Mouse (Mus musculus) right cerebral cortex, adult 18-20 months (tissue): ENCODE measurements around the gene Cables2.
"Not testable (repeated sequence)": the region's sequence is repeated elsewhere in the genome, so short reads cannot be mapped to it uniquely, and the experiment has no call there.

Experiments
- DNase-seq: peaks from one replicate; pipeline ENCODE4 v3.0.0; 2022; ENCODE audit warnings: mixed read lengths

The Cables2 gene

GRCm38 (mm10) chr2:180276851-180277259 is 3.6 kb upstream of the Cables2 start:
- no peak for DNase-seq

GRCm38 (mm10) chr2:180276385-180276784 is 3.1 kb upstream of the Cables2 start:
- DNase-seq, result no peak

- DNase-seq, result peak; percentile 66
Measured at GRCm38 (mm10) chr2:180275836-180276235, 2.5 kb upstream of the Cables2 start.

GRCm38 (mm10) chr2:180274523-180274922 is 1.2 kb upstream of the Cables2 start:
- DNase-seq, result no peak

GRCm38 (mm10) chr2:180272884-180273321 is 393 bp downstream of the Cables2 start:
- DNase-seq, result no peak

- no peak for DNase-seq
Measured at GRCm38 (mm10) chr2:180271804-180272395, 1.4 kb downstream of the Cables2 start.

- DNase-seq, result no peak
Measured at GRCm38 (mm10) chr2:180270537-180271255, 2.6 kb downstream of the Cables2 start.

GRCm38 (mm10) chr2:180269329-180269728 is 4.0 kb downstream of the Cables2 start:
- no peak for DNase-seq

GRCm38 (mm10) chr2:180267955-180268354 is 5.3 kb downstream of the Cables2 start:
- no peak for DNase-seq

GRCm38 (mm10) chr2:180262891-180263290 is 10.4 kb downstream of the Cables2 start:
- DNase-seq, result no peak

- no peak for DNase-seq
Measured at GRCm38 (mm10) chr2:180262441-180262840, 10.9 kb downstream of the Cables2 start.

- DNase-seq, result no peak
Measured at GRCm38 (mm10) chr2:180261901-180262300, 11.4 kb downstream of the Cables2 start.

- no peak for DNase-seq
Measured at GRCm38 (mm10) chr2:180260610-180261480, 12.5 kb downstream of the Cables2 start.

GRCm38 (mm10) chr2:180259826-180260609 is 13.3 kb downstream of the Cables2 start:
- DNase-seq, result not testable (repeated sequence)

- not testable (repeated sequence) for DNase-seq
Measured at GRCm38 (mm10) chr2:180258951-180259484, 14.3 kb downstream of the Cables2 start.

- DNase-seq, result no peak
Measured at GRCm38 (mm10) chr2:180257963-180258865, 15.1 kb downstream of the Cables2 start.

GRCm38 (mm10) chr2:180257001-180257521 is 16.2 kb downstream of the Cables2 start, which contains the start of gene Rps21:
Rps21 (plus strand) TSS chr2:180257377.
- peak; percentile 99 for DNase-seq

- no peak for DNase-seq
Measured at GRCm38 (mm10) chr2:180256296-180257000, 16.8 kb downstream of the Cables2 start.

- DNase-seq, result no peak
Measured at GRCm38 (mm10) chr2:180255701-180256100, 17.6 kb downstream of the Cables2 start.
